Mouse (Mus musculus) kidney, adult 2 months (tissue): Measurements from ENCODE around the gene Cenpp.

Source experiments
- CTCF ChIP-seq: fragments of 200-500 bp; conservative IDR thresholded peaks from 2 replicates; pipeline ENCODE4 v1.5.1; 2011; ENCODE audit warnings: low read depth, mild to moderate bottlenecking, control low read depth, low read length, moderate library complexity, mixed read lengths; ENCODE audit not compliant: insufficient read depth, insufficient read length
- POLR2A ChIP-seq: fragments of 200-500 bp; IDR thresholded peaks from one replicate; pipeline ENCODE4 v1.6.1; 2011; ENCODE audit warnings: low read depth, low read length, control low read depth

GRCm38 (mm10) chr13:49460276-49460675, 192.3 kb downstream of the Cenpp start:
- TF ChIP-seq CTCF (no peak), POLR2A (no peak)
